Mouse (Mus musculus): ENCODE results near the gene Wnt5b. TPM values are rescaled to one million over a fixed set of nuclear protein-coding genes. Genes with fewer than 3 reads are reported as not detected.
A peak's percentile ranks its signal among the peaks of the same experiment; 100 is the strongest.

Gene Wnt5b
- total and polyA plus RNA-seq, 3 experiments = 0.03 TPM; not detected in 2

GRCm38 (mm10) chr6:119386821-119387220 lies 157.3 kb downstream of the Wnt5b start:
- Histone ChIP-seq H3K27me3 (ENCODE audit: insufficient read depth, low read length) (no peaks in the 10 kb centered on the region), H3K4me1 (ENCODE audit: insufficient read depth, low read depth, low read length) (peaks cover 31% of the 10 kb centered on the region), H3K9me3 (replicated peaks) (no peaks in the 10 kb centered on the region), H3K4me3 (ENCODE audit: low read depth, low read length) (peak overlapping the region; percentile 81; the same call in 1 of the 2 replicates), H3K36me3 (replicated peaks) (peaks cover 25% of the 10 kb centered on the region)
- TF ChIP-seq CTCF (IDR thresholded peaks at IDR 0.05; ENCODE audit: low read depth, low read length) (no peak), POLR2AphosphoS5 (IDR thresholded peaks at IDR 0.05; ENCODE audit: insufficient replicate concordance, low read depth, low read length) (no peak), TAL1 (conservative IDR thresholded peaks at IDR 0.05; ENCODE audit: low read depth, low read length) (no peak), GATA2 (IDR thresholded peaks at IDR 0.05; ENCODE audit: borderline replicate concordance, low read depth, low read length) (no peak), GATA1 (IDR thresholded peaks at IDR 0.05; ENCODE audit: borderline replicate concordance, low read length) (no peak)
- no peak for DNase-seq (ENCODE audit: low spot score)
- no peak for ATAC-seq (ENCODE audit: extremely low read depth, insufficient number of reproducible peaks, low FRiP score, poor library complexity, severe bottlenecking)

- no peaks in the 10 kb centered on the region for H3K9me3 ChIP-seq (replicated peaks)
- no peaks in the 10 kb centered on the region for H3K27me3 ChIP-seq (ENCODE audit: insufficient read depth, low read length)
- ATAC-seq (ENCODE audit: extremely low read depth, insufficient number of reproducible peaks, low FRiP score, poor library complexity, severe bottlenecking) (no peak), DNase-seq (ENCODE audit: low spot score) (no peak)
- TF ChIP-seq POLR2AphosphoS5 (IDR thresholded peaks at IDR 0.05; ENCODE audit: insufficient replicate concordance, low read depth, low read length) (no peak), CTCF (IDR thresholded peaks at IDR 0.05; ENCODE audit: low read depth, low read length) (no peak), GATA2 (IDR thresholded peaks at IDR 0.05; ENCODE audit: borderline replicate concordance, low read depth, low read length) (no peak), GATA1 (IDR thresholded peaks at IDR 0.05; ENCODE audit: borderline replicate concordance, low read length) (no peak), TAL1 (conservative IDR thresholded peaks at IDR 0.05; ENCODE audit: low read depth, low read length) (no peak)
- H3K4me1 ChIP-seq (ENCODE audit: insufficient read depth, low read depth, low read length) = peaks cover 33% of the 10 kb centered on the region
- peaks cover 28% of the 10 kb centered on the region for H3K36me3 ChIP-seq (replicated peaks)
- no peak overlapping the region for H3K4me3 ChIP-seq (ENCODE audit: low read depth, low read length)
Observed at GRCm38 (mm10) chr6:119386421-119386820, 157.7 kb downstream of the Wnt5b start.

GRCm38 (mm10) chr6:119385668-119386067 lies 158.5 kb downstream of the Wnt5b start:
- ATAC-seq (ENCODE audit: extremely low read depth, insufficient number of reproducible peaks, low FRiP score, poor library complexity, severe bottlenecking) = no peak
- no peaks in the 10 kb centered on the region for H3K9me3 ChIP-seq (replicated peaks)
- peaks cover 33% of the 10 kb centered on the region for H3K36me3 ChIP-seq (replicated peaks)
- no peak for DNase-seq (ENCODE audit: low spot score)
- peaks cover 36% of the 10 kb centered on the region for H3K4me1 ChIP-seq (ENCODE audit: insufficient read depth, low read depth, low read length)
- TF ChIP-seq CTCF (IDR thresholded peaks at IDR 0.05; ENCODE audit: low read depth, low read length) = no peak
- TF ChIP-seq POLR2AphosphoS5 (IDR thresholded peaks at IDR 0.05; ENCODE audit: insufficient replicate concordance, low read depth, low read length) = no peak
- TF ChIP-seq GATA2 (IDR thresholded peaks at IDR 0.05; ENCODE audit: borderline replicate concordance, low read depth, low read length) = no peak
- TF ChIP-seq TAL1 (conservative IDR thresholded peaks at IDR 0.05; ENCODE audit: low read depth, low read length) = no peak
- no peak for TF ChIP-seq GATA1 (IDR thresholded peaks at IDR 0.05; ENCODE audit: borderline replicate concordance, low read length)
- no peaks in the 10 kb centered on the region for H3K27me3 ChIP-seq (ENCODE audit: insufficient read depth, low read length)
- no peak overlapping the region for H3K4me3 ChIP-seq (ENCODE audit: low read depth, low read length)

Other genes with a start within 250 kb of the Wnt5b start
- gene Lrtm2, start 213.6 kb downstream of the Wnt5b start, total RNA-seq (2014; fragmentation: Nextera tagmentation) = not detected in 2 replicates
- 0.11 TPM in 1 of 2 replicates, not detected in the other for gene Lrtm2, start 213.6 kb downstream of the Wnt5b start, total RNA-seq (2017)
- not detected in 2 replicates for gene Lrtm2, start 213.6 kb downstream of the Wnt5b start, polyA plus RNA-seq (2012)
- 91.1 and 97.8 TPM in 2 replicates for gene Adipor2, start 126.6 kb downstream of the Wnt5b start, total RNA-seq (2014; fragmentation: Nextera tagmentation)
- 128 and 129 TPM in 2 replicates for gene Adipor2, start 126.6 kb downstream of the Wnt5b start, total RNA-seq (2017)
- gene Adipor2, start 126.6 kb downstream of the Wnt5b start, polyA plus RNA-seq (2012) = 28.2 and 28.5 TPM in 2 replicates
- gene Fbxl14, start 64.7 kb downstream of the Wnt5b start, total RNA-seq (2014; fragmentation: Nextera tagmentation) = 69.2 and 81.1 TPM in 2 replicates
- gene Fbxl14, start 64.7 kb downstream of the Wnt5b start, total RNA-seq (2017) = 48.6 and 50.8 TPM in 2 replicates
- gene Fbxl14, start 64.7 kb downstream of the Wnt5b start, polyA plus RNA-seq (2012) = 71.3 and 74.2 TPM in 2 replicates

Measured in G1E (cell line).